Mouse (Mus musculus) midbrain, embryonic 15.5 days (tissue): Measurements from ENCODE around the gene Selenof. TPM values are rescaled to one million over a fixed set of nuclear protein-coding genes. Genes with fewer than 3 reads are reported as not detected.

Experiments used
- ATAC-seq: fragments of 200-750 bp; cut with Nextera tagmentation; replicated peaks from 2 replicates; pipeline ENCODE4 v1.8.0; 2017; ENCODE audit warnings: moderate TSS enrichment
- H3K27ac ChIP-seq: fragments of 300-500 bp; sonication (generic); 2 replicates; pipeline ENCODE4 v1.5.1; 2015; ENCODE audit warnings: mild to moderate bottlenecking, inconsistent platforms
- H3K27me3 ChIP-seq: fragments of 300-500 bp; sonication (generic); replicated peaks from 2 replicates; pipeline ENCODE4 v1.6.1; 2015; ENCODE audit warnings: inconsistent platforms
- H3K36me3 ChIP-seq: fragments of 300-500 bp; sonication (generic); replicated peaks from 2 replicates; pipeline ENCODE4 v1.6.1; 2015; ENCODE audit warnings: inconsistent platforms
- H3K4me1 ChIP-seq: fragments of 300-500 bp; sonication (generic); 2 replicates; pipeline ENCODE4 v1.6.1; 2015; ENCODE audit warnings: inconsistent platforms
- H3K4me2 ChIP-seq: fragments of 300-500 bp; sonication (generic); 2 replicates; pipeline ENCODE4 v1.6.1; 2015; ENCODE audit warnings: inconsistent platforms, mild to moderate bottlenecking, moderate library complexity
- H3K4me3 ChIP-seq: fragments of 300-500 bp; sonication (generic); 2 replicates; pipeline ENCODE4 v1.5.1; 2015; ENCODE audit warnings: mild to moderate bottlenecking, inconsistent platforms
- H3K9ac ChIP-seq: fragments of 300-500 bp; sonication (generic); 2 replicates; pipeline ENCODE4 v1.6.1; 2015; ENCODE audit warnings: mild to moderate bottlenecking, inconsistent platforms
- H3K9me3 ChIP-seq: fragments of 300-500 bp; sonication (generic); 2 replicates; pipeline ENCODE4 v1.6.1; 2016; ENCODE audit warnings: inconsistent platforms
- WGBS: fragments of 180-500 bp; shearing (Covaris S2); methylation state at CpG from one replicate; pipeline ENCODE4 v1.1.7; 2015; ENCODE audit warnings: mixed read lengths; 5-methylcytosine and 5-hydroxymethylcytosine counted together
- polyA plus RNA-seq: library from polyadenylated mRNA; unstranded; fragments of >200 nt; fragmentation: Nextera tagmentation; extraction: Ambion mirVana; gene quantifications from 2 replicates; pipeline ENCODE4 v1.2.1, GENCODE M21; 2015

The Selenof gene
- polyA plus RNA-seq = 501 and 507 TPM in 2 replicates

DNA sequence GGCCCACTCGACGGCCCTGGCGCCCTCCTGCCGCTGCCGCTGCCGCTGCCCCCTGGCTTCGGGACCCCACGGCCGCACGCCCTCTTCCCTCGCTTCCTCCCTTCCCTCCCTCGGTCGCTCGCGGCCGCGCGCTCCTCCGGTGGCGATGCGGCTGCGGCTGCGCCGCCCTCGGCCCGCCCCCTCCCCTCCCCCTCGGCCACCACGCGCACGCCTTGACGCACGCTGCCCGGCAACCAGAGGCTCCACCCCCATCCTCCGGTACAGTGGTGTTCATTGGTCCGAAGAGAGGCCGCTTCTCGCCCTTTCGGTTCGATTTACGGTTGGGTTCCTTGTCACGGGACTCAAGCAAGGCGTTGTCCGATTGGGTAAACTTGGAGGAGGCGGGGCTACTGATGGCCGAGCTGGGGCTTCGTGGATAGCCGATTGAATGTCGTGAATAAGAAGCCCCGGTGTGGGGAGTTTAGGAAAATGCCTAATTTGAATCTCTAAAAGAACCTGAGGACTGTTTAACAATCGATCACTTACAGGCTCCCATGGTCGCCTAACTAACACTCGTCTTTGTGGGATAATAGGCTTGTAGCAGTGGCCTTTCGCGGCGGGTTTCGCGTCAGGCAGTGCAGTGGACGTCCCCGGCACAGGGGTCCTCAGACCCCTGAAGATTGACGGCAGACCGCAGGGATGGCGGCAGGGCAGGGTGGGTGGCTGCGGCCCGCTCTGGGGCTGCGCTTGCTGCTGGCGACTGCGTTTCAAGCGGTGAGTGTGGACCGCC lies at the start of gene Selenof, which contains the start of gene Hs2st1:
Gene Selenof (plus strand): TSS at position 258 of the 769 bp plus-strand sequence.
Gene Hs2st1 (minus strand): TSS at position 135 of the 769 bp plus-strand sequence.
- H3K36me3 ChIP-seq = no peaks in the 10 kb centered on the region; the same call in 1 of the 2 replicates
- no peaks in the 10 kb centered on the region for H3K27me3 ChIP-seq
- peak; percentile 99 for ATAC-seq
- under 1% methylated on average over 66 of the region's 69 CpGs for WGBS
- H3K27ac ChIP-seq = peak within 1 kb of the TSS; percentile 92
- peak within 1 kb of the TSS; percentile 56 for H3K4me3 ChIP-seq
- peak within 1 kb of the TSS; percentile 91 for H3K9ac ChIP-seq
- H3K9me3 ChIP-seq = no peaks in the 10 kb centered on the region
- H3K4me1 ChIP-seq = peaks cover 43% of the 10 kb centered on the region
- H3K4me2 ChIP-seq = peak within 1 kb of the TSS; percentile 90

- Histone ChIP-seq H3K4me1 (peaks cover 9% of the 10 kb centered on the region), H3K36me3 (no peaks in the 10 kb centered on the region), H3K27me3 (no peaks in the 10 kb centered on the region), H3K9ac (no peak overlapping the region), H3K27ac (no peak overlapping the region), H3K9me3 (no peaks in the 10 kb centered on the region), H3K4me2 (no peak overlapping the region), H3K4me3 (no peak overlapping the region)
- no peak for ATAC-seq
- WGBS = 86% methylated on average over 7 of the region's 7 CpGs
These were observed 42.2 kb upstream of the Selenof start for GRCm38 (mm10) chr3:144527918-144528317.

- Histone ChIP-seq H3K4me2 (peak overlapping the region; percentile 10; the same call in 1 of the 2 replicates), H3K9ac (no peak overlapping the region), H3K4me3 (no peak overlapping the region), H3K4me1 (peaks cover 9% of the 10 kb centered on the region), H3K27ac (no peak overlapping the region), H3K36me3 (no peaks in the 10 kb centered on the region), H3K9me3 (no peaks in the 10 kb centered on the region), H3K27me3 (no peaks in the 10 kb centered on the region)
- WGBS = 32% methylated on average over 5 of the region's 5 CpGs
- peak; percentile 68 for ATAC-seq
These were observed 39.1 kb upstream of the Selenof start for GRCm38 (mm10) chr3:144531023-144531422.

- Histone ChIP-seq H3K27me3 (no peaks in the 10 kb centered on the region), H3K36me3 (no peaks in the 10 kb centered on the region), H3K4me1 (peaks cover 9% of the 10 kb centered on the region), H3K9me3 (no peaks in the 10 kb centered on the region), H3K9ac (no peak overlapping the region), H3K4me3 (no peak overlapping the region), H3K4me2 (no peak overlapping the region), H3K27ac (no peak overlapping the region)
- ATAC-seq = no peak
- WGBS = 92% methylated on average over 4 of the region's 4 CpGs
These were observed 35.0 kb upstream of the Selenof start for GRCm38 (mm10) chr3:144535056-144535455.

DNA sequence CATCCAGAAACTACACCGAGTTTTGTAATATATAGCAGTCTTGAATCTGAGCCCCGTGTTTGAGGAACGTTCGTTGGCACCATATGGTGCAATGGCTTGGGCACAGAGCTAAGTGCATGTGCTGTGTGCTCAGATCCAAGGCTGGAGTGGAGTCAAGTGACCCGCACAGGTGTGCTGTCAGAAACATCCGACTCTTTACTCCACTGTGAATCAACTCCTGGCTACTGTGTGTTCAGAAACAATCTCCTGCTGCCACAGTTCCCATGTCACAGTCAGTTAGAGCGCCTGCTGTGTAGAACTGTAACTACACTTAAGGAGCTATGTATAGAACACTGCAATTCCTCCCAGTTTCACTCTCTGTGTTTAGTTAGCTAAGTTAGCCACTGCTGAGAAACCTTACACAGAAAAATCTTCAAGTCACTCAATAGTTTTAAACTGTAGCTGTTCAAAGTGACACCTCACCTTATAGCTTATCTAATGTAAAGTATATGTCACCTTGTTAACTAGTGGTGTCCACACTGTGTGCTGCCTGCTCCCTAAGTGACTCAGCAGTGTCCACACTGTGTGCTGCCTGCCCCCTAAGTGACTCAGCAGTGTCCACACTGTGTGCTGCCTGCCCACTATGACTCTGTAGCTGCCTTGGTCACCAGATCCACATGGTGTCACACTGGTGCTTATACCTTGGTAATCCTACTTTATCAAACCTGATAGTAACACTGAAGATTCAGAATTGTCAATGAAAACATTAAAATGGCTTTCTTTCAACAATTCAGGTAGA lies 32.8 kb upstream of the Selenof start:
- 85% methylated on average over 7 of the region's 7 CpGs for WGBS
- no peaks in the 10 kb centered on the region for H3K36me3 ChIP-seq

DNA sequence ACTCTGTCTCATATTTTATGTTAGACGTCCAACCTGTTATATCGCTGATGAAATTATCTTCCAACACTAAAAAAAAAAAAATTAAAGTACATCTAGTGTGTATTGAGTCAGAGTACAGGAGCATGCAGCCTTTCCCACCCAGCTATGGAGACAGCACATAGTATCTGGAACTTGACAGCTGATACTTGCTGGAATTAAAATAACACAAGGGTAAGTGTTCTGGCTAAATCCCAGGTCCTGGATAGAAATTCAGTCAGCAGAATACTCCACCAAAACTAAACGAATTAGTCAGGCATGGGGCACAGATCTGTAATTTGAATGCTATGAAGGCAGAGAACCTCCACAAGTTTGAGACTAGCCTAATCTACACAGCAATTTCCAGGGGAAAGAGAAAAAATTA lies 31.1 kb upstream of the Selenof start:
- Histone ChIP-seq H3K27ac (no peak overlapping the region), H3K36me3 (no peaks in the 10 kb centered on the region), H3K4me1 (peaks cover 7% of the 10 kb centered on the region; the same call in 1 of the 2 replicates), H3K9ac (no peak overlapping the region), H3K4me3 (no peak overlapping the region), H3K4me2 (no peak overlapping the region), H3K27me3 (no peaks in the 10 kb centered on the region), H3K9me3 (no peaks in the 10 kb centered on the region)
- 79% methylated on average over 3 of the region's 3 CpGs for WGBS
- ATAC-seq = no peak

More for the DNA sequence above, 32.8 kb upstream of the Selenof start:
- Histone ChIP-seq H3K9me3 (no peaks in the 10 kb centered on the region), H3K27me3 (no peaks in the 10 kb centered on the region), H3K4me2 (no peak overlapping the region), H3K4me3 (no peak overlapping the region), H3K4me1 (peaks cover 5% of the 10 kb centered on the region; the same call in 1 of the 2 replicates), H3K27ac (no peak overlapping the region), H3K9ac (no peak overlapping the region)
- no peak; the same call in 1 of the 2 replicates for ATAC-seq

DNA sequence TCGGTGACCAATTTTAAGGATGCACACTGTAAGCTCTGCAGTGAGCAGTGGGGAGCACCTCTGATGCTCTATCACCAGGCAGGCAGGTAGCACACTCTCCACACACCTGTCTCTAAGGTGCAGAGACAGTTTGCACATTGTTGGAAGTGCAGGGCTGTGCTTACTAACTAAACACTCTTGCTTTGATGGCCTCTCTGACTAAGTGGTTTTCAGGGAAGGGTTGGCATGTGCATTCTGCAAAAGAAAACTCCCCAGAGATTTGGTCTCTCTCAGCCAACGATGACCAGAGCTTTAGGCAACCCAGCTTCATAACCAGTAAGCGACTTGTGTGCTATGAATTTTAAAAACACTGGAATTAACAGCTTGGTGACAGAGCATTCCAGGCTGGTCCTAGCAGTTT lies 29.3 kb upstream of the Selenof start:
- WGBS = 79% methylated on average over 3 of the region's 3 CpGs

GRCm38 (mm10) chr3:144541906-144542438 lies 28.1 kb upstream of the Selenof start:
- 79% methylated on average over 6 of the region's 6 CpGs for WGBS
- no peak overlapping the region for H3K4me3 ChIP-seq
- H3K9me3 ChIP-seq = no peaks in the 10 kb centered on the region
- H3K4me2 ChIP-seq = no peak overlapping the region
- H3K27ac ChIP-seq = no peak overlapping the region
- ATAC-seq = no peak
- H3K36me3 ChIP-seq = no peaks in the 10 kb centered on the region
- peaks cover 17% of the 10 kb centered on the region for H3K4me1 ChIP-seq
- H3K9ac ChIP-seq = no peak overlapping the region
- H3K27me3 ChIP-seq = no peaks in the 10 kb centered on the region

More for the DNA sequence above, 29.3 kb upstream of the Selenof start:
- H3K4me3 ChIP-seq = no peak overlapping the region
- no peak overlapping the region for H3K9ac ChIP-seq
- H3K4me2 ChIP-seq = no peak overlapping the region
- H3K36me3 ChIP-seq = no peaks in the 10 kb centered on the region
- H3K27ac ChIP-seq = no peak overlapping the region
- H3K4me1 ChIP-seq = peaks cover 9% of the 10 kb centered on the region; the same call in 1 of the 2 replicates
- no peaks in the 10 kb centered on the region for H3K27me3 ChIP-seq
- ATAC-seq = no peak
- H3K9me3 ChIP-seq = no peaks in the 10 kb centered on the region

- no peak overlapping the region for H3K4me3 ChIP-seq
- no peak overlapping the region for H3K4me2 ChIP-seq
- H3K27me3 ChIP-seq = no peaks in the 10 kb centered on the region
- H3K4me1 ChIP-seq = peaks cover 17% of the 10 kb centered on the region
- 81% methylated on average over 7 of the region's 7 CpGs for WGBS
- H3K36me3 ChIP-seq = no peaks in the 10 kb centered on the region
- H3K9ac ChIP-seq = no peak overlapping the region
- no peak overlapping the region for H3K27ac ChIP-seq
- H3K9me3 ChIP-seq = no peaks in the 10 kb centered on the region
- ATAC-seq = no peak
These were observed 25.0 kb upstream of the Selenof start for GRCm38 (mm10) chr3:144545152-144545551.

GRCm38 (mm10) chr3:144545832-144546231 lies 24.3 kb upstream of the Selenof start:
- peak; percentile 51 for ATAC-seq

DNA sequence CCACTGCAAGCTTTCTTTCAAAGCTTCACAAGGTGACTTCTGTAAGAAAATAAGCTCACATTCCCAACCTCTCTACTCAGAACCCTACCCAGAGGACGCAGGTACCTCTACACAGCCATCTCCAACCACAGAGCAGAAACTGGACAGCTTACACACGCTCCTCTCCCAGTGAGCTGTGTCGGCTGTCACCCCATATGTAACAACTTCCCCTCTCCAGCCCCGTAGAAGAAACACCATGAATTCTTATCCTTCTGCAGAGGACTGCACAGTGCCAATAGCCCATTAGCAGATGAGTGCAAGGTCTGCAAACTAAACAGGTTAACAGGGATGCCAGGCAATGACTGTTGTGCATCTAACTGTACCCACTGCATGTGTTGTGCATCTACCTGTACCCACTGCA lies 23.6 kb upstream of the Selenof start:
- H3K4me1 ChIP-seq = peaks cover 17% of the 10 kb centered on the region
- no peak overlapping the region for H3K9ac ChIP-seq
- no peak overlapping the region for H3K4me3 ChIP-seq
- ATAC-seq = no peak; the same call in 1 of the 2 replicates
- 57% methylated on average over 4 of the region's 4 CpGs for WGBS
- no peak overlapping the region for H3K4me2 ChIP-seq
- no peaks in the 10 kb centered on the region for H3K36me3 ChIP-seq
- no peaks in the 10 kb centered on the region for H3K9me3 ChIP-seq
- no peaks in the 10 kb centered on the region for H3K27me3 ChIP-seq
- H3K27ac ChIP-seq = no peak overlapping the region; the same call in 1 of the 2 replicates

More at GRCm38 (mm10) chr3:144545832-144546231, 24.3 kb upstream of the Selenof start:
- Histone ChIP-seq H3K4me3 (no peak overlapping the region), H3K36me3 (no peaks in the 10 kb centered on the region), H3K9ac (no peak overlapping the region), H3K27me3 (no peaks in the 10 kb centered on the region), H3K4me1 (peaks cover 17% of the 10 kb centered on the region), H3K4me2 (no peak overlapping the region), H3K9me3 (no peaks in the 10 kb centered on the region), H3K27ac (no peak overlapping the region)
- 22% methylated on average over 4 of the region's 4 CpGs for WGBS
